Mouse (Mus musculus): ENCODE data around the gene Gpcpd1.

DNA sequence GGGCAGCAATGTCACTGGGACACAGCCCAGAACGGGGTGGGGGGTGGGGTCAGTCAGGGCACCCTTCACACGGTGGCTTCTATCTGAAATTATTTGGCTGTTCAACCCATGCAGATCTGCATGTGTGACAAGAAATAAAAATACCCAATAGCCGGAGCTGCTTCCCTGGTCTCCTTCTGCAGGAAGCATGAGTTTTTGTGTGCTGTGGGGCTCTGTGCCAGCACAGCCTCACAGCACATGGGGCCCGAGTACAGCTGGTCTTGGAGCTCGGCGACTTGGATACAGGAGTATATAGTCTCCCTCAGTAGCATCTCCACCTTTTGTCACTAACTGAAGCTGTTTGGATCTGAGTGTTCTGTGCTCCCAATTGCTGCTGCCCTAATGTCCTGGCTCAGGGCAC, 73.2 kb downstream of the Gpcpd1 start:
- TF ChIP-seq NANOG (IDR thresholded peaks at IDR 0.05; ENCODE audit: borderline replicate concordance, low read length) (no peak), CTCF (conservative IDR thresholded peaks at IDR 0.05; ENCODE audit: low read length) (no peak)
